Mouse (Mus musculus): ENCODE results near the gene Pdp2.
"Not testable (repeated sequence)": the region's sequence is repeated elsewhere in the genome, so short reads cannot be mapped to it uniquely, and the experiment has no call there.

Gene Pdp2

DNA sequence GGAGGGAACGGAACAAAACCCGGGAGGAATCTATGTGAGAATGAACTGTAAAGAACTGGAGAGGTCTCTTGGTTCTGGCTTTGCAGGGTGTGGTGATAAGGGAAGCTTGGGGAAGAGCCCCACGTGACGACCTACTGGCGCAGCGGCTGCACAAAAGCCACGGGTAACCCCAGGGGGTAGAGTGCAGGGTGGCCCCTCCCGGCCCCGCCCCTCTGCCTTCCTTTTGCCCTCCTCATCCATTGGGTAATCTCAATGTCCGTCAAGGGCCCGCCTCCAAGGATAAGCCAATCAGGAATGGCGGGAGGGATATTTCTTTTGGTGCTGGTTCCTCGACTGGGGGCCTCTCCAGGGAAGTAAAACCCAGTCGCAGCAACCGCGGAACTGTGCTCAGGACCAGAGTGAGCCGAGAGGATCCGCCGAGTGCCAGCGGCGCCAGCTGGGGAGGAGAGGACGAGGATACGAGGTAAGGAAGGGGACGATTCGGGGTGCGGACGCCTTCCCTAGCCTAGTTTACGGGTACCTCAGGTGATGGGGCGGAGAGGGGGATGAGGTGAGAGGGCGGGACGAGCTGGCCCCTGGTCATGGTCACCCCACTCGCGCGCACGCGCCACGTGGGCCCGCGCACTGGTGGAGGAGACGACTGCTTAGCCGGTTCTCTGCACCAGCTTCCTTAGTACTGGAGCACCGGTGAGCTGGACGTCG, at the start of gene Pdp2:
TSS of gene Pdp2 (plus strand) at position 319 of the 702 bp plus-strand sequence.
- in situ Hi-C loops (cut with MboI, MseI) = no loop called here

DNA sequence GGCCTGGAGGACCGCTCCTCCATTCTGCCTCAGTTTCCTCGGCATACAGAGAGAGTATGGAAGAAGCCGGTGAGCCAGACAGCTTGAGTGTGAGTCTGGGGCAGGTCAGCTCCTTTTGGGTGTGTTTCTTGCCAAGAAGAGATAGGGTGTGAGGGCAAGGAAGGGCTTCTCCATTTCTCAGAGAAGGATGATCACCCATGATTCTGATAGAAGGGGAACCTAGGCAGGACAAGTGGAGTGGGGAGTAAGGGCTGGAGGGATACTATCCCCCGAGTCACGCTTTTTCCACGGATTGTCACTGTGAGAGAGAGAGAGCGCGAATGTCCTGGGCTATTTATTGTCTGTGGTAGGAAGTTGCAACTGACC, 49.8 kb upstream of the Pdp2 start:
- in situ Hi-C loops (cut with MboI, MseI) = no loop called here

DNA sequence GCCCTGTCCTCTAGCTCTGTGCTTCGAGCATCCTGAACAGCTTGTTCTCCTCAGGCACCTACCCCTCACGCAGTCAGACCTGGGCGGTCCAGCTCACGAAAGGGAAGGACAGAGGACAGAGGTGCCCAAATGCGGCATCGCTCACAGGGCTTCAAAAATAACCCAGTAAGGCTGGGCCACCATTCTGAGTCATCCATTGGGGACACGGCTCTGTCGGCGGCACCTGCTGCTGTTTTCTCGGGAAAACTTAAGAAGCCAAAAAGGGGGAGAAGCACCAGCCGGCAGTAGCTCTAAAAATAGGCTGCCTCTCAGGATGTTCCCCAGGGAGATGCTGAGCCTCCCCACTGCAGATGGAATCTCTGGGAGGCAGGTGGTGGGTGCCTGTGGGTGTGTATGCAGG, 49.1 kb upstream of the Pdp2 start:
- in situ Hi-C loops (cut with MboI, MseI) = no loop called here

DNA sequence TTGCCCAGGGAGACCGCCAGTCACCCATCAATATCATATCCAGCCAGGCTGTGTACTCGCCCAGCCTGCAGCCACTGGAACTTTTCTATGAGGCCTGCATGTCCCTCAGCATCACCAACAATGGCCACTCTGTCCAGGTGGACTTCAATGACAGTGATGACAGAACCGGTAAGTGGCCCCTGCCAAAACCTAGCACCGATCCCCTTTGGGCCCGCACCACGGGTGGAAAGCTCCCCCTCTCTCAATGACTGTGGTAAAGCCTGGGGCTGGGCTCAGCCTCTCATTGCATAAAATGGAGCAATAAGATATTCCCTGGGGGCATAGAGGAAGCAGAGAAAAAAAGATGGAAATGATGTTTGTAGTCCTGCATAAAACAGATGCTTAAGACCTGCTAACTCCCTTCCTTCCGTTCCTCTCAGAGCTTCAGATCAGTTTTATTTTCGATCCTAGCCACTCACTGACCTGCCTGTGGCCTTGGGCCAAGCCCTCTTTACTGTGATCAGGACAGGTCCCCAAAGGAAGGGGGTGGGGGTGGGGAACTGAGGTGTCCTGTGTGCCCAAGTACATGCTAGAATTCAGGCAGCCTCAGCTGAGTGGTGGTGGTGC, 47.7 kb upstream of the Pdp2 start:
- in situ Hi-C loops (cut with MboI, MseI) = no loop called here

DNA sequence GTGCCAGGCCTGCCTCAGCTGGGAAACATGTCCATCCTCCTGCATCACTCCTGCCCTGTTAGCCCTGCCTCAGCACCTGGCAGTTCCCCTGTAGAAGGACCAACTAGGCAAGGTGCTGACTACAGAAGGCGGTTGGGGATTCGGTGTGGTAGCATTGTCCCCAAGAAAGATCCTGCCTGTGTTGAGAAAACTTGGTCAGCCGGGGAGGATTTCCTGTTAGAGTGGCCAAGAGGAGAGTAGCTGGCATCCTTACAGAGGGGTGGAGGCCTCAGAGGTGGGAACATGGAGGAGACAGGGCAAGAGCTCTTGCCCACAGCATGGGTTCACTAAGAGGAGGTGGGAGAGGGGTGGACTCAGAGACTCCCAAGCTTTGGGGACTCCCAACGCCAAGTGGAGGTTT, 36.1 kb upstream of the Pdp2 start:
- in situ Hi-C loops (cut with MboI, MseI) = loop anchor here (10.0 kb wide), 1 partner anchor 1980 kb away; no protein-coding TSS in a partner anchor

DNA sequence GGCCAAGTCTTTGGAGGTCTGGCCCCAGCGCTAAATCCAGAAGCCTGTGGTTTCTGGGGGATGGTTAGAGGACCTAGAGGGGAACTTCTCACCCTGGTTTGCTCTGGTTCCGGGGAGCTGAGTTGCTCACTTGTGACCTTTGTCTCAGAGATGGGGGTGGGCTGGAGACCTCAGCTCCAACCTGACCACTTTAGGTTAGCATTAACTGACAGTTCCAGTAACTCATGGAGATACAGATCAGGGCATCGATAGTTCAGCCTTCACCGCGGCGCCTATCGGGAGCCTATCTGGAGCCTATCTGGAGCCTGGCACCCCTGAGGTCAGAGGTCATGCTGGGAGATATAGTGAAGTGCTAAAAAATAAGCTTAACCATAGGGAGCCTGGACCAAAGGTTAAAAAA, 34.0 kb upstream of the Pdp2 start:
- in situ Hi-C loops (cut with MboI, MseI) = loop anchor here (10.0 kb wide), 1 partner anchor 1978 kb away; no protein-coding TSS in a partner anchor

DNA sequence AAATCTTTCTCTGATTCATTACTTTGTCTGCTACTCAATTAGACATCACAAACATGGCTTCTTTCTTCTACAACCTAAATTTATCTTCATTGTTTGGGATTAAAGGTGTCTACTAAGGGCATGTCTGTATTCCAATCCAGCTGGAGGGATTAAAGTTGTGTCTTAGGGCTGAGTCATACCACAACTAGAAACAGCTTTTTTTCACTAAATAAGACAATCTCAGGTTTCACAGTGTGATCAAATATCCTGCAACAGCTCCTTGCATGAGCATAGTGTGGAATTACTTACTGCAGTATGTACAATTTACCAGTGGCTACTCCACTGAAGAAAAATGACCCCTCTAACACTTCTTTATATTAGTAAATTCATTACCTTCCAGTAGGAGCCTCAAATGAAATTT, 30.5 kb upstream of the Pdp2 start:
- in situ Hi-C loops (cut with MboI, MseI) = no loop called here

DNA sequence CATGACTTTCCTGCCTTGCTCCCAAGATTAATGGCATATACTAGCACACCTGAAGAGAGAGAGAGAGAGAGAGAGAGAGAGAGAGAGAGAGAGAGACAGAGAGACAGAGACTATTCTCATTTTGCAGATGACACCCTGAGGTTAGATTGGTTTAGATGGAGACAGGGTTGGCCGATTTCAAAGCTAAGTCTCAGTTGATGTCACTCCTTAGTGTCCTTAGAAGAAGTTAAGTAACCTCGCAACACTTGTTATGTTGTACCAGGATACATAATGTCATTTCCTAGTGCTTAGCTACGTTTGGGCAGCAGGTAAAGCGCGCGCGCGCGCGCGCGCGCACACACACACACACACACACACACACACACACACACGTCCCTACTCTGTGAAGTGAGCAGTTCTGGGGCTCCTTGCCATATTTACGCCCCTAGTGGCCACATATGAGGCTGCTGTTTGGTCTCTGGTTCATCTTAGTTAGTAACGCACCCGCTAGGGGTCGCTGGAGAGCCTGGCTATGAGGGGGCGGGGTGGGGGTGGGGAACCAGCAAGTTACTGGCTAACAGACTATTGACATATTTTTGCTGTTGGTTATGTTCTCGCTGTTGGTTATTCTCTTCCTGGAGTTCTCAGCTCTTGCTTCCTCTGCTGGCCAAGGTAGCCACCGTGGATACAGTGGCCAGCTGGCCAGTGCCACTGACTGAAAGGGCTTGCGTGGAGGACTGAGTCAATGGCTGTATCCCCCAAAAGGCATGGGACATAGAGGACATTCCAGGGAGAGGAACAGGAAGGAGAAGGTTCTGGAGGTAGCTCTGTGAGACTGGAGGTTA, 26.4 kb upstream of the Pdp2 start:
- in situ Hi-C loops (cut with MboI, MseI) = no loop called here

DNA sequence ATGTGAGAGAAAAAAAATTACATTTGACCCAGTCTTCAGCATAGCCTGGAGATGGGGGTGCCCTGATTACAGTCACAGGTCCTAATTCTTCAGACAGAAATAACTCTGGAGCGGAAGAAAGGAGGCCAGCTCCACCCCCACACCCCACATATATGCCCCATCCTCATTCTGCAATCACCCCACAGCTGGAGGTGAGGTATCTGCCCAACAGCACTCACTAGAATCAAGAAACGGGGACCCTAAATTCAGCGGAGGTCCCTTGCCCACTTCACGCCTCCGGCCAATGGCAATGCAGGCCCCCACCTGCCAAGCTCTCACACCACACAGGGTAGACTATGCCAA, 25.8 kb upstream of the Pdp2 start:
- in situ Hi-C loops (cut with MboI, MseI) = no loop called here

DNA sequence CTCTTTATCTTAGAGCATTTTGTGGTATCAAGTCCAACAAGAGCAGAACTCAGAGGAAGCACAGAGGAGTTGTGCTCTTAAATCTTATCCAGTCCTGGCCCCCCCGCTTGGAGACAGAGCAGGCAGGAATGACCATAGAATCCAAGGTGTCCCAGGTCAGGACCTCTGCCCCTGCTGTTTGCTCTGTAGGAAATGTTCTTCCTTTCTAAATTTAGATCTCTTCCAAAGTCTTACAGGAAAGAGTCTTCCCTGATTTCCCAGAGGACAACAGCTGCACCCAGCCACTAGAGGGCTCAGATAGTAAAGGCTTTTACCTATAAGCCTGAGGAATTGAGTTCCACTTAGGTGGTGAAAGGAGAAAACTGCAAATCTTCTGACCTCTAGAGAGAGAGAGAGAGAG, 21.7 kb upstream of the Pdp2 start:
- in situ Hi-C loops (cut with MboI, MseI) = no loop called here

DNA sequence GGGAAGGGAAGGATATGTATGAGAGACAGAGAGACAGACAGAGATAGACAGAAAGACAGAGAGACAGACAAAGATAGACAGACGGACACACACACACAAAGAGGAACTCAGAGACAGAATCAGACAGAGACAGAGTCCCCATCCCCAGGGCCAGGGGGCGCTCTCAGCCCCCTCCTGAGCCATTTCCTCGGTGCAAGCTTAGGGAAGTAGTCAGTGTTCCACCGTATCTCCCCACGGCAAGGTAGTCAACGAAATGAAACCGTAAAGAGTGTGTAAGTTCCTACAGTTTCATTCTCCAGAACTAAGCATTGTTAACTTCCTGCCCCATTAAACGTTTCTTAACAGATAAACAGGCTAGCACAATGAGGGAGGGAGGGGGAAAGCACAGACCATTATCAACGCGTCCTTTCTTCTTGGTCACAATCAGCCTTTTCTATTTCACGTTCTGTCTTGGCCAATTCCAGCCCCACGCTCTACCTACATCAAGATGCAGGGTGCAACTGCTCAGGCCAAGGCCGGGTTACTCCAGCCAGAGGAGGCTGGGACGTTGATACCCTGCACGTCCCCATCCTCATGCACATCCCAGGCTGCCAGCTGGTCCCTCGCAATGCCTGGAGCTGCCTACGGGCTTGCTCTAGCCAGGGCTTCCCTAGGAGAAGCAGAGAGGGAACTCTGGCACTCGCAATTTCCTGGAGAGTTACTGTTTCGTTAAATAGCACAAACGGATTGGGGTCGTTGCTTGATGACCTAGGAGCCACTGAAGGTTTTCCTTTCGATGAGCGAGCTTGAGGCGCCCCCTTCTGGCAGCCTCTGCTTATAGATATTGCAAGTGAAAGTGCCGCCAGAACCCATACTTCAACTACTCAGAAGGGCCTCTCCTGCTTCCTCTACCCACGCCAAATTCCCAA, 20.6 kb upstream of the Pdp2 start:
- in situ Hi-C loops (cut with MboI, MseI) = no loop called here

DNA sequence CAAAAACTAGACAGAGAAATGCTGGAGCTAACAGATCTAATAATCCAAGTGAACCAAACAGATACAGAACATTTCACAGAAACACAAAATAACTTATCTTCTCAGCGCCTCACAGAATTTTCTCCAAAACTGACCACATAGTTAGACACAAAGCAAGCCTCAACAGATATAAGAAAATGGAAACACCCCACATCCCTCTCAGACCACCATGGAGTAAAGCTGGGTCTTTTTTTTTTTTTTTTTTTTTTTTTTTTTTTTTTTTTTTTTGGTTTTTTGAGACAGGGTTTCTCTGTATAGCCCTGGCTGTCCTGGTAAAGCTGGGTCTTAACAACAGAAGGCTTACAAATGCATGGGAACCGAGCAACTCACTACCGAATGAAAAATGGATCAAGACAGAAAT, 14.4 kb upstream of the Pdp2 start:
- in situ Hi-C loops (cut with MboI, MseI) = no loop called here

DNA sequence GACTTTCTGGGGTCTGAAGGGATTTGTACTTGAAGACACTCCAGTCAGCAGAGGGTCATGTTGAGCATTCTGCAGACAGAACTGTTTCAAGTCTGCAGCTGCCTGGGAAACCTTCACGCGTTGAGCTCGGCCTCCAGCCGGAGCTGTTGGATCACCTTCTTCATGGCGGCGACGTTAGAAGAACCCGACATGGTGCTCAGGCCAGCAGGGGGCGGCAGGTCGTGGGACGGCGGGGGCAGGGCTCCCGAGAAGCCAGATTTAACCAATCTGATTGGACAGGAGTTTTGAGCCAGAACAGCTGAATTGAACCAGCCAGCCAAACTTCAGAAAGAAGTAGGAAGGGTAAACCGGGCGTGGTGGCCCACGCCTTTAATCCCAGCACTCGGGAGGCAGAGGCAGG, 13.6 kb upstream of the Pdp2 start:
- in situ Hi-C loops (cut with MboI, MseI) = not testable (repeated sequence)

DNA sequence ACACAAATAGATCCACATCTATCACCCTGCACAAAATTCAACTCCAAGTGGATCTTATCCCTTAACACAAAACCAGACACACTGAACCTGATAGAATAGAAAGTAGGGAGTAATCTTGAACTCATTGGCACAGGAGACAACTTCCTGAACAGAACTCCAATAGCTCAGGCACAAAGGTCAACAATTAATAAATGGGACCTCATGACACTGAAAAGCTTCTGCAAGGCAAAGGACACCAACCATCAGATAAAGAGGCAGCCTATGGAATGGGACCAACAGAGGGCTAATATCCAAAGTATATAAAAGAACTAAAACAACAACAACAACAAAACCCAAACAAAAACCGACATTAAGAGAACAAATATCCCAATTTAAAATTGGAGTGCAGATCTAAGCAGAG, 6.7 kb upstream of the Pdp2 start:
- in situ Hi-C loops (cut with MboI, MseI) = no loop called here

DNA sequence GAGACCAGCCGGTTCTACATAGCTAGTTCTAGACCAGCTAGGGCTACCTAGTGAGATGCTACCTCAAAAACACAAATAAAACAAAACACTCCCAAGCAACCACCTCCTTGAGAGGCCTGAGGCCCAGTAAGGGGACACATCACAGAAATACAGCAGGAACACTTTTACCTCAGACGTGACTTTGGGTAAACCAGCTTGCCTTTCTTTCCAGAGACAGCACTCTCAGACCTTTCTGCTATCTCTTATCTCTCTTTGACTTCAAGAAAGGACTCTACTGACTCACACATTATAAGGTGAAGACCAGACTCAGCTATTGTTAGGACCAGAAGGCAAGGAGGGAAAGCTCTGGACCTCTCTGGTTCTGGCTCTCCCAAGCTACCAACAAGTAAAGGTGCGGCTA, 967 bp upstream of the Pdp2 start:
- in situ Hi-C loops (cut with MboI, MseI) = no loop called here

DNA sequence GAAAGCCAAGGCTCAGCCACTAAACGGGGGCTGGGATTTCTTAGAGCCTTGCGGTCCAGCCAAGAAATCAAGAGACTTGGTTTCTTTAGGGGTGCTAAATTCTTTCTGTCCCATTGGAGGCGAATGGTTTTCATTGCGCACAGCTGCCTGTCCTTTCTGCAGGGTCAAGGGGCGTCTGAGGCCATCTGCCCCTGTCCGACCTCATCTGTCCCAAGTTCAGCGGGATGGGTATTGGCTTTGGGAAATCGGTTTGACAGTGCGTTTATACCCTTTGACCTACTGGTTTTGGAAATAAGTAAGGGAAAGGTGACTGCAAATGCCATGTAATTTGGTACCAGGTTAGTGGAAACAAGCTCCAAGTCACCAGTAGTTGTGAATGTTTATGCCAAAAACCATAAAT, 605 bp downstream of the Pdp2 start:
- in situ Hi-C loops (cut with MboI, MseI) = no loop called here

DNA sequence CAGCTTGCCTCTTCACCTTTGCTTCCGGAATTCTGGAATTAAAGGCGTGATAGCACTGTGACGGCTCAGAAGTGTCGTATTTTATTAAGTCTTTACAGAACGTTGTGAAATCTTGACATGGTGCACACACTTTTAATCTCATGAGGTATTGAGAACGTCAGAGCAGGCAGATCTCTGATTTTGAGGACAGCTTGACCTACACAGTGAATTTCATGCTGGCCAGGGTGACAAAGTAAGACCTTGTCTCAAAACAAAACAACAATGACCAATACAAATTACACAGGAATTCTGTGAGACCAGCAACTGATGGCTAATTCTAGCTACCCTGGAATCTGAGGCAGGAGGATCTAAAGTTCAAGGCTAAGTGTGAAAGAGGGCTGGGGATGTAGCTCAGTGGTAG, 1.3 kb downstream of the Pdp2 start:
- in situ Hi-C loops (cut with MboI, MseI) = no loop called here

DNA sequence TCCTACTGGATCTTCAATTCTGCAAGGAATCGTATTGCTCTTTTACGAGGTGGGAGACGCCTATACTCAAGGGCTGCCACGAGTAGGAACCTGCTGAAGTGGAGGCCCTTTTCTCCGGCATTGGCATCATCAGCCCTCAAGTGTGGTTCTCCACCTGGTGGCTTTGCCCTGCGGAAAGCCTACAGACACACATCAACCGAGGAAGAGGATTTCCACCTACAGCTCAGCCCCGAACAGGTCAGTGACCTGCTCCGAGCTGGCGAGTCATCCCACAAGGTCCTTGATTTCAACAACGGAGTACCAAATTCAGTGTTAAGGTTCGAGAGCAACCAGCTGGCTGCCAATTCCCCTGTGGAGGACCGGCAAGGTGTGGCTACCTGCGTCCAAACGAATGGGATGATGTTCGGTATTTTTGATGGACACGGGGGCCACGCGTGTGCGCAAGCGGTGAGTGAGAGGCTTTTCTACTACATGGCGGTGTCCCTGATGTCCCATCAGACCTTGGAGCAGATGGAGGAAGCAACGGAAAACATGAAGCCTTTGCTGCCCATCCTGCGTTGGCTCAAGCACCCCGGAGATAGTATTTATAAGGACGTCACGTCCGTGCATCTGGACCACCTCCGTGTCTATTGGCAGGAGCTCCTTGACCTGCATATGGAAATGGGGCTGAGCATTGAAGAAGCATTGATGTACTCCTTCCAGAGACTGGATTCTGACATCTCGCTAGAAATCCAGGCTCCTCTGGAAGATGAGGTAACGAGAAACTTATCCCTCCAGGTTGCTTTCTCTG, 2.5 kb downstream of the Pdp2 start:
- in situ Hi-C loops (cut with MboI, MseI) = no loop called here

DNA sequence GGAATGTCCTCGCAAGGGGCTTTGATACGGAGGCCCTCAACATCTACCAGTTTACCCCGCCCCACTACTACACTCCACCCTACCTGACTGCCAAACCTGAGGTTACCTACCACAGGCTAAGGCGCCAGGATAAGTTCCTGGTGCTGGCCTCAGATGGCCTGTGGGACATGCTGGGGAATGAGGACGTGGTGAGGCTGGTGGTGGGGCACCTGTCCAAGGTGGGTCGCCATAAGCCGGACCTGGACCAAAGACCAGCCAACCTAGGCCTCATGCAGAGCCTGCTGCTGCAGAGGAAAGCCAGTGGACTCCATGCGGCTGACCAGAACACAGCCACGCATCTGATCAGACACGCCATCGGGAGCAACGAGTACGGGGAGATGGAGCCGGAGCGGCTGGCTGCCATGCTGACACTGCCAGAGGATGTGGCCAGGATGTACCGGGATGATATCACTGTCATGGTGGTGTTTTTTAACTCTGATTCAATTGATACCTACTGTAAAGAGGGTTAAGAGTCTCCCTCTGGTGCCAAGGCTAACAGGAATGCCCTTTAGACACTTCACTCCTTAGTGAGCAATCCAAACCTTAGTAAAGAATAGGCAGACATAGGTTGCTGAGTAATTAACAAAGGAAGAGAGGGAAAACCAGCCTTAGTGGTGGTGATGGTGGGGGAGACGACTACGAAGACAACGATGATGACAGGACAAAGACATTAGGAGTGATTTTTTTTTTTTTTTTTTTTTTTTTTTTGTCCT, 3.5 kb downstream of the Pdp2 start:
- in situ Hi-C loops (cut with MboI, MseI) = no loop called here

DNA sequence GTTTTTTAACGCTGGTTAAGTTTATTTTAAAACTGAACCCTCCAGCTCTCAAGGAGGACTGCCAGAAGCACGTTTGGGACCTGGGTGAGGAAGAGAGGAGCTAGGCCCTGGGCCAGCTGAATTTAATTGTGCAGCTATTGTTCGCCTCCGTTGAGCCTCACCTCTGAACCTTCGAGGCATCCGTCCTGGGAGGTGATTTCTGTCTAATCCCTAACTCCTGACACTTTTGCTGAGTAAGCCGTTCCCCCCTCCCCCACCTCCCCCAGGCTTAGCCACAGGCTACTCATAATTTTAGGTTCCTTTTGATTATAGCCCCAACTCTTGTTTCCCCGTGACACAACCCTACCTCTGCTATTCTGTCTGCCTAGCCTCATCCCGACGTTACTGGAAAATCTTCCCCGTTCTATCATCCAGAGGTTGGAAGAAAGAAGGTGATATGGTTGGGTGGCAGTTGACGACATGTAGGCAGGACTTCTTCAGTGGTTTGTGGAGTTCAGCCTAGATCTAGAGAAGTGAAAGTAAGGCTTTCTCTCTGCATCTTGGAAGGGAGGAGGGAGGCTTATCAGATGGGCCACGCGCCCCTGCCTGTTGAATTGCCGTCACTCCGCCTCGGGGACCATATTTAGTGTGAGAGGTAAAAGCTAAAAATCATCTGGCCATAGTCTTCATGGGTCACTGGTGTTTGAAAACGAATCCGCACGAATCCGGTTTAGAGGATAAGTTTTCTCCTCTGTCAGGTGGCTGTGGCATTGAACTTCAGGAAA, 4.7 kb downstream of the Pdp2 start:
- in situ Hi-C loops (cut with MboI, MseI) = no loop called here
